Mouse (Mus musculus): ENCODE data around the gene Cxcr5.

- no peak for TF ChIP-seq CTCF (IDR thresholded peaks at IDR 0.05; ENCODE audit: borderline replicate concordance, insufficient read depth, low read length)
- TF ChIP-seq POLR2A (IDR thresholded peaks at IDR 0.05; ENCODE audit: low read depth, low read length), result no peak
These were observed 48.1 kb downstream of the Cxcr5 start for GRCm38 (mm10) chr9:44513610-44514009.

Data from embryonic fibroblast, embryonic 13.5 days (primary cell).